Mouse (Mus musculus) liver, embryonic 16.5 days (tissue): ENCODE data around the gene Chrm3. TPM values are rescaled to one million over a fixed set of nuclear protein-coding genes. Genes with fewer than 3 reads are reported as not detected.

Experiments used
- ATAC-seq: fragments of 200-750 bp; cut with Nextera tagmentation; 2 replicates; pipeline ENCODE4 v1.8.0; 2017; ENCODE audit warnings: low read depth, mild to moderate bottlenecking, moderate number of reproducible peaks, moderate library complexity
- H3K27ac ChIP-seq: fragments of 300-500 bp; sonication (generic); 2 replicates; pipeline ENCODE4 v1.5.1; 2014; ENCODE audit warnings: mild to moderate bottlenecking, low read length
- H3K27me3 ChIP-seq: fragments of 300-500 bp; sonication (generic); 2 replicates; pipeline ENCODE4 v1.6.1; 2014; ENCODE audit warnings: low read depth, low read length, mixed read lengths; ENCODE audit not compliant: control insufficient read depth, insufficient read depth
- H3K36me3 ChIP-seq: fragments of 300-500 bp; sonication (generic); 2 replicates; pipeline ENCODE4 v1.6.1; 2014; ENCODE audit warnings: mild to moderate bottlenecking; ENCODE audit not compliant: control insufficient read depth, insufficient read depth
- H3K4me1 ChIP-seq: fragments of 300-500 bp; sonication (generic); 2 replicates; pipeline ENCODE4 v1.6.1; 2014; ENCODE audit warnings: low read depth, low read length, mixed read lengths; ENCODE audit not compliant: control insufficient read depth
- H3K4me2 ChIP-seq: fragments of 300-500 bp; sonication (generic); 2 replicates; pipeline ENCODE4 v1.6.1; 2014; ENCODE audit warnings: low read depth, low read length, mixed read lengths
- H3K4me3 ChIP-seq: fragments of 300-500 bp; sonication (generic); 2 replicates; pipeline ENCODE4 v1.5.1; 2014; ENCODE audit warnings: low read depth, mild to moderate bottlenecking, low read length
- H3K9ac ChIP-seq: fragments of 300-500 bp; sonication (generic); 2 replicates; pipeline ENCODE4 v1.6.1; 2014; ENCODE audit warnings: low read depth, low read length
- H3K9me3 ChIP-seq: fragments of 300-500 bp; sonication (generic); replicated peaks from 2 replicates; pipeline ENCODE4 v1.6.1; 2016; ENCODE audit warnings: low read length; ENCODE audit not compliant: control insufficient read depth
- WGBS: fragments of 180-500 bp; shearing (Covaris S2); extraction: QIAGEN DNeasy Blood & Tissue Kit; methylation state at CpG from one replicate; pipeline ENCODE4 v1.1.7; 2014; ENCODE audit not compliant: insufficient replicate concordance; 5-methylcytosine and 5-hydroxymethylcytosine counted together
- polyA plus RNA-seq: library from polyadenylated mRNA; unstranded; fragments of >200 nt; fragmentation: Nextera tagmentation; extraction: Ambion mirVana; gene quantifications from 2 replicates; pipeline ENCODE4 v1.2.1, GENCODE M21; 2015

Gene Chrm3
- polyA plus RNA-seq, 1 experiment from 2014 or later = 0.05 TPM

DNA sequence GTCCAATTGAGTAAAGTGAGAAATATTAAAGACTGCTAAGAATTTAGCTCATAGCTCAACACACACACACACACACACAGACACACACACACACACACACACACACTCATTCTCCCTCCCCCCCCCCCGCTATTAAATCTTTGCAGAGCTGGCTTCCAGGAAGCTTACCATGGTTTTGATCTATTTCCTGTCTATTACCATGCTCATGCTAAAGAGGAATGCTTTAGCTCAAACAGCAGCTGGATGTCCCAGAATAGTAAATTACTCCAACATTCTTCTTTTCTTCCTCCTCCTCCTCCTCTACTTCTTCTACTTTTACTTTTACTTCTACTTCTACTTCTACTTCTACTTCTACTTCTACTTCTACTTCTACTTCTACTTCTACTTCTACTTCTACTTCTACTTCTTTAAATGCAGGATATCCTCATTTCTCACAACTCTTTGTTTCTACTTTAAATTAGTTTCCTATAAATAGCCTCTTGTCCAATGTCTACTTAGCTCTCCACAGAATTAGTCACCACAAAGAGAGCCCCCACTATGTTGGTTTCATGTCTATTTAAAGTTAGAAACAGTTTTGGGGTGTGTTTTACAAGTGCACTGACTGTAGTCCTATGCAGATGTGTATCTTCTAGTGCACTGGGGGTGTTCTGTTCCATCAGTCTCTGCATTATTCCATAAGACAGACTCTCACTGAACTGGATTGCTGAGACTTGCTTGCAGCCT is 150.0 kb downstream of the Chrm3 start:
- no peak for ATAC-seq
- Histone ChIP-seq H3K9me3 (no peaks in the 10 kb centered on the region), H3K27ac (no peak overlapping the region), H3K4me3 (no peak overlapping the region), H3K4me2 (no peak overlapping the region), H3K27me3 (no peaks in the 10 kb centered on the region), H3K36me3 (no peaks in the 10 kb centered on the region), H3K9ac (no peak overlapping the region), H3K4me1 (no peaks in the 10 kb centered on the region)
- 50% methylated on average over 1 of the region's 1 CpGs for WGBS

DNA sequence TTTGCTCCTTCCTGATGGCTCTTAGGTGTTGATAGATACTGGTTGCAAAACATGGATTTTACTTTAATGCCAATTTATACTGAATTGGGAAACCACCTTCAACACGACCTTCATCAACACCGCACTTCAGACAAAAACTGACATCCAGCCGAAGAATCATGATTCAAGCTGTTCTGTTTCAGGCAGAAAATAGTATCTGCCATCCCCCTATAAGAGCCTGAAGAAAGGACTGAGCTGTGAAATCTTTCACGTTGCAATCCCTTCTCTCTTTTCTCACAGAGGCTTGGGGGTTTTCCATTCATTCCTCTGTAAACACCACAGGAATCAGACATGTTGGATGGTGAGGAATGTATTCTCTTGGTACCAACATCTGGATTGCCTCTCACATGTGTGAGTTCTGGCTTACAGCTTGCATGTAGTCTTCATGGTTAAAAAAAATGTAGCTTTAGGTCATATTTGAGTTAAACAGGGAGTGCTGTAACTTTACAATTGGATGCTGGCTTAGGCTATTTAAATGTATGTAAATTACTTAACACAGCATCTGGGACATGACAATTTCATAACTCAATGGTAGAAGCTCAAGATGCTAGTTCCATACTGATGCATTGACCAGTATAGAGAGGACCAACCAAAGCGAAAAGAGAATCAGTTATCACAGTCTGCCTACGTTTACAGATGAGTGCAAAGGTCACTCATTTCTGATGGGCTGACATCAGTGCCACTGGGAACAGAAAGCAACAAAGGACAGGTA is 161.3 kb downstream of the Chrm3 start:
- Histone ChIP-seq H3K27ac (no peak overlapping the region), H3K27me3 (no peaks in the 10 kb centered on the region), H3K4me1 (no peaks in the 10 kb centered on the region), H3K4me2 (no peak overlapping the region), H3K36me3 (no peaks in the 10 kb centered on the region), H3K9ac (no peak overlapping the region), H3K4me3 (no peak overlapping the region), H3K9me3 (no peaks in the 10 kb centered on the region)
- no peak for ATAC-seq
- 61% methylated on average over 6 of the region's 6 CpGs for WGBS

DNA sequence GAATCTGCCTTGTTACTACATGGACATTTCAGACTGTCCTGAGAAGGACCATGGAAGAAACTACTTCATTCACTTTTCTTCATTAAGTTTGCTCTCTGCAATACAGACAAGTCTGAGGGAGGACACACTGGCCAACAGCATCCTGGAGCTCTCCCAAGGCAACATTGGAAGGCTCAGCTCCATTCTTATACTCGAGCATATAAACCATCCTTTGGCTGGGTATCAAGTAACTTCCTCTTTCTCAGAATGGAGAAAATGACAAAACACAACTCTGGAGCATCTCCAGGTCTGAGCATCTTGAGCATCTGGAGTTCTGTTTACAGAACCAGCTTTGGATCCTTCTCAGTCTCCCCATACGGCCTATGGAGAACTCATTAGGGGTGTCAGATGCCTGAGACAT is 170.8 kb downstream of the Chrm3 start:
- Histone ChIP-seq H3K9me3 (no peaks in the 10 kb centered on the region), H3K36me3 (no peaks in the 10 kb centered on the region), H3K4me2 (no peak overlapping the region), H3K4me1 (no peaks in the 10 kb centered on the region), H3K27ac (no peak overlapping the region), H3K4me3 (no peak overlapping the region), H3K27me3 (no peaks in the 10 kb centered on the region), H3K9ac (no peak overlapping the region)
- ATAC-seq = no peak
- WGBS = 45% methylated on average over 2 of the region's 2 CpGs

DNA sequence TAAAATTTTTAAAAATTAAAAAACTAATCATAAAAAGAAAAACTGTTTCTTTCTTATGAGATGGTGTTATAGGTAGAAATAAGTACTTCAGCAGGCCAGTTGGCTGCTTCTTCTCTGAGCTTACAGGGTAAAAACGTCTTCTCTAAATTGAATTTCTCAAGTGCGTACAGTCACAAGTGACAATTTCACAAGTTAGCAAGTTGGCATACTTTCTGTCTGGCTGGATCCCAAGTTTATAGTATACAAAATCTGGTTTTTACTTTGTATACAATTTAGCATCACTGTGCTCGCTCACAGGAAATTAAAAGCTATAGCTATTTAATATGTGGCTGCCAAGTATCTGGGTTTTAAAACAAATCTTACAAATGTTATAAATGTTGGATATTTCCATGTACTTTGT is 172.7 kb downstream of the Chrm3 start:
- ATAC-seq = no peak
- WGBS = 58% methylated on average over 3 of the region's 3 CpGs
- H3K36me3 ChIP-seq = no peaks in the 10 kb centered on the region
- H3K4me3 ChIP-seq = no peak overlapping the region
- no peak overlapping the region for H3K9ac ChIP-seq
- no peak overlapping the region for H3K4me2 ChIP-seq
- H3K27ac ChIP-seq = no peak overlapping the region
- H3K27me3 ChIP-seq = no peaks in the 10 kb centered on the region
- H3K9me3 ChIP-seq = no peaks in the 10 kb centered on the region
- H3K4me1 ChIP-seq = no peaks in the 10 kb centered on the region

DNA sequence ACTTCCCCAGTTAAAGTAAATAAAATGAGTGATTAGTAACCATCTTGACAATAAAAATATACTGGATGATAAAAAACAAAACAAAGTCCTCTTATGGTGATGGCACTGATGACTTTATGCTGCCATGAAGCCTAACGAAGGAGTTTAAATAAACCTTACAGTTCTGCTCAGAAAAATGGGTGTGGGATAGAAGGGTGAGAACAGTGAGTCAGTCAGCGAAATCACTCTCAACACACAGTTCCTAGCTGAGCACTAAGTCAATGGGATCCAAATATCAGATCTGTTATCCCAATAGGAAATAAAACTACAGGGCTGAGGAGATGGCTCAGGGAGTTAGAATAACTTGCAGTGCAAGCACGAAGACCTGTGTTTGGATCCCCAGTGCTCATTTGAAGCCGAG is 176.8 kb downstream of the Chrm3 start:
- Histone ChIP-seq H3K4me2 (no peak overlapping the region), H3K4me1 (no peaks in the 10 kb centered on the region), H3K9ac (no peak overlapping the region), H3K4me3 (no peak overlapping the region), H3K36me3 (no peaks in the 10 kb centered on the region), H3K27me3 (no peaks in the 10 kb centered on the region), H3K27ac (no peak overlapping the region), H3K9me3 (no peaks in the 10 kb centered on the region)
- no peak for ATAC-seq
- WGBS = 55% methylated on average over 4 of the region's 4 CpGs

DNA sequence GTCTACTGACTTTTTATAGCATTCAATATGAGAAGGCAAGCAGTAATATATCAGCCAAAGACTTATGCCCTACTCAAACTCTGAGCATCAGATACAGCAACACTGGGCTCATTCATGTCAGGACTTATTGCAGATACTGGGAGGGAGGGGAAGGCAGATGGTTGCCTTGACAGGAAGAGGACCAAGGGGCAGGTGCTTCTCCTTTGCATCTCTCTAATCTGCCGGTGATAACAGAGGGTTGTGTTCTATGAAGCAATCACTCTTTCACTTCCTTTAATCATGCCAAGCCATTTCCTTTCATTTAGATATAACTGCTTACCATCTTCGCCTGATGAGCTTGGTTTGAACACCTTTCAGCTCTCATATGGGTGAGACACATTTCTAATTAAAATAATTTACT is 177.9 kb downstream of the Chrm3 start:
- Histone ChIP-seq H3K4me1 (no peaks in the 10 kb centered on the region), H3K4me3 (no peak overlapping the region), H3K36me3 (no peaks in the 10 kb centered on the region), H3K27me3 (no peaks in the 10 kb centered on the region), H3K9me3 (no peaks in the 10 kb centered on the region), H3K9ac (no peak overlapping the region), H3K4me2 (no peak overlapping the region), H3K27ac (no peak overlapping the region)
- 22% methylated on average over 2 of the region's 2 CpGs for WGBS
- no peak for ATAC-seq

DNA sequence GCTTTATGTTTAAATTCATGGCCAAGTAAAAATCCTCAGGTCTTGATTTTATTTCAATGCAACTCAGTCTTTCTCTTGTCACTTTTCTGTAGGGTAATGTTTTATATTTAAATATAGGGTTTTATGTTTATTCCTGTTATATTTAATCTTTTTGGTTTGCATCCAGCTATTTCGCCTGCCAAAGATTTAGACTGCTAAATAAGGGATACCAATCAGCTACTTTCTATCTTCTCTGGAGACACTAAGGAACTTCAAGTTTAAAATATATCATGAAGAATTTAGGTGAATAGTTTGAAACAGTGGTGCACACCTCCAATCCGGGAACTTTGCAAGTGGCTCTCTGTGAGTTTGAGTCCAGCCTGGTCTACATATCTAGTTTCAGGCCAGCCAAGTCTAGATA is 190.1 kb downstream of the Chrm3 start:
- Histone ChIP-seq H3K27me3 (no peaks in the 10 kb centered on the region), H3K4me3 (no peak overlapping the region), H3K4me2 (no peak overlapping the region), H3K36me3 (no peaks in the 10 kb centered on the region), H3K4me1 (no peaks in the 10 kb centered on the region), H3K9ac (no peak overlapping the region), H3K9me3 (no peaks in the 10 kb centered on the region), H3K27ac (no peak overlapping the region)
- no peak for ATAC-seq
- 54% methylated on average over 2 of the region's 2 CpGs for WGBS

DNA sequence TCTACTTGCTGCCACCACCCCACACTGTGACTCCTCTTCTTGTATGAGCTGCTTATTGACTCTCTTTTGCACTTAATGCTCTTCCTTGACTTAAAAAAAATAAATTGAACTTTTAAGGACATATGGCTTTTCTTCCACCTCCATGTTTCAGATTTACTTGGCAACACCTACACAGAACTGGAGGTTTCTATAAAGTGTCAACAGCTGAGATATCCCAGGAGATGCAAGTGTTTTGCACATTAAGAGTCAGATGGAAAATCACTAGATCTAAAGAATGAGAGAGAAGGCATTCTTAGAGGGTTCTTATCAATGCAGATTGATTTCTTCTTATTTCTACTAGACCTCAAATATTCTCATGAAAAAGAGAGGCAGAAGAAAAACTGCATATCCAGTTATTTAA is 197.3 kb downstream of the Chrm3 start:
- no peak overlapping the region for H3K27ac ChIP-seq
- no peaks in the 10 kb centered on the region for H3K4me1 ChIP-seq
- H3K9me3 ChIP-seq = no peaks in the 10 kb centered on the region
- ATAC-seq = no peak
- H3K4me2 ChIP-seq = no peak overlapping the region
- no peak overlapping the region for H3K4me3 ChIP-seq
- H3K27me3 ChIP-seq = no peaks in the 10 kb centered on the region
- H3K9ac ChIP-seq = no peak overlapping the region
- no peaks in the 10 kb centered on the region for H3K36me3 ChIP-seq

DNA sequence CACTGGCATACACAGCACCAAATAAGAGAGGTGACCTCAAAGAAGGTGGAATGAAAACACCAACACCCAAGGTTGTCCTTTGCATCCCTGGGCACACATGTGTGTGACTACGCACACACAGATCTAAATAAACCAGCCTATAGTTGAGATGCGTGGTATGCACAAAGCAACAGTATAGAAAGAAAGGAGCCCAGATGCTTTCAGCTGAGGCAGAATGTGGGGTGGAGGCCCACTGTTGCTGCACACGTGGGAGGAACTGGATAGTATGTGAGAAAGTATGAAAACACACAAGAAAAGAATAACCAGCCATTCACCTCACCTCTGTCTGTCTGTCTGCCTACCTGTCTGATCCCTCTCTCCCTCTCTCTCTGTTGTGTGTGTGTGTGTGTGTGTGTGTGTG is 203.2 kb downstream of the Chrm3 start:
- Histone ChIP-seq H3K27me3 (no peaks in the 10 kb centered on the region), H3K36me3 (no peaks in the 10 kb centered on the region), H3K4me3 (no peak overlapping the region), H3K27ac (no peak overlapping the region), H3K4me1 (no peaks in the 10 kb centered on the region), H3K9ac (no peak overlapping the region), H3K9me3 (no peaks in the 10 kb centered on the region), H3K4me2 (no peak overlapping the region)
- ATAC-seq = no peak
- 69% methylated on average over 3 of the region's 3 CpGs for WGBS
